Mouse (Mus musculus) stomach, postnatal 0 days (tissue): ENCODE data around the gene Wt1. TPM values are rescaled to one million over a fixed set of nuclear protein-coding genes. Genes with fewer than 3 reads are reported as not detected.

Experiments
- ATAC-seq: fragments of 200-750 bp; cut with Nextera tagmentation; 2 replicates; pipeline ENCODE4 v1.8.0; 2017; ENCODE audit not compliant: low FRiP score, low TSS enrichment
- DNase-seq: peaks from one replicate; pipeline ENCODE4 v3.0.0-alpha.2; 2016; ENCODE audit warnings: low spot score
- H3K27ac ChIP-seq: fragments of 300-500 bp; sonication (generic); replicated peaks from 2 replicates; pipeline ENCODE4 v1.5.1; 2014; ENCODE audit warnings: mild to moderate bottlenecking, control low read depth
- H3K27me3 ChIP-seq: fragments of 300-500 bp; sonication (generic); 2 replicates; pipeline ENCODE4 v1.6.1; 2014; ENCODE audit warnings: low read length; ENCODE audit not compliant: control insufficient read depth, insufficient read depth
- H3K36me3 ChIP-seq: fragments of 300-500 bp; sonication (generic); 2 replicates; pipeline ENCODE4 v1.6.1; 2014; ENCODE audit warnings: low read length, mixed read lengths; ENCODE audit not compliant: control insufficient read depth, insufficient read depth
- H3K4me1 ChIP-seq: fragments of 300-500 bp; sonication (generic); replicated peaks from 2 replicates; pipeline ENCODE4 v1.6.1; 2014; ENCODE audit warnings: antibody characterized with exemption; ENCODE audit not compliant: control insufficient read depth, insufficient read depth
- H3K4me2 ChIP-seq: fragments of 300-500 bp; sonication (generic); replicated peaks from 2 replicates; pipeline ENCODE4 v1.6.1; 2014; ENCODE audit warnings: low read depth, mild to moderate bottlenecking, control low read depth, moderate library complexity
- H3K4me3 ChIP-seq: fragments of 300-500 bp; sonication (generic); 2 replicates; pipeline ENCODE4 v1.5.1; 2014; ENCODE audit warnings: low read depth, low read length, control low read depth
- H3K9ac ChIP-seq: fragments of 300-500 bp; sonication (generic); 2 replicates; pipeline ENCODE4 v1.6.1; 2014; ENCODE audit warnings: mild to moderate bottlenecking, low read length, control low read depth, mixed read lengths
- H3K9me3 ChIP-seq: fragments of 300-500 bp; sonication (generic); 2 replicates; pipeline ENCODE4 v1.6.1; 2016; ENCODE audit warnings: low read length; ENCODE audit not compliant: control insufficient read depth
- CTCF ChIP-seq: IDR thresholded peaks from 2 replicates; pipeline ENCODE4 v1.5.1; 2016; ENCODE audit warnings: antibody characterized with exemption, low read depth, mild to moderate bottlenecking, moderate library complexity
- EP300 ChIP-seq: optimal IDR thresholded peaks from 2 replicates; pipeline ENCODE3; 2016; ENCODE audit warnings: antibody characterized with exemption
- WGBS: fragments of 180-500 bp; shearing (Covaris S2); extraction: QIAGEN DNeasy Blood & Tissue Kit; methylation state at CpG from one replicate; pipeline ENCODE4 v1.1.7; 2014; 5-methylcytosine and 5-hydroxymethylcytosine counted together
- polyA plus RNA-seq: library from polyadenylated mRNA; unstranded; fragments of >200 nt; fragmentation: Nextera tagmentation; extraction: Ambion mirVana; gene quantifications from 2 replicates; pipeline ENCODE4 v1.2.1, GENCODE M21; 2015

Gene Wt1
- polyA plus RNA-seq, 1 experiment from 2014 or later = 3.6 TPM

DNA sequence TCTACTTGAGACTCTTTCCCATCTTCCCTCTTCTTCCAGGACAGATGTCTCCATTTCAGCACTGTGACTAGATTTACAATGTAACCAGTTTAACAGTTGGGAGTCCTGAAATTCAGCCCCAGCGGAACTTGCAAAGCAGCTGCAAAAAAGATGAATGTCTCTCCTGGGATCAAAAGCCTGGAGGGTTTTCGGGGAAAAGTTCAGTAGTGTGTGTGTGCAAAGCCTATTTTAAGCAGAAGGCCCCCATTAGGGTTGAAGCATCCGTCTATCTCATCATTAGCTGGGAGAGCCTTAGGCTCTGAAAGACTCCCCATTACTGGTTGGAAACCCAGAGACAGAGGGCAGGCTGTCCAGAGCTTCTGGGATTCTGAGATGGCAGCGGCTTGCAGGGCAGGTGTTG lies 37.2 kb upstream of the Wt1 start:
- Histone ChIP-seq H3K9me3 (no peaks in the 10 kb centered on the region), H3K27ac (no peak overlapping the region), H3K9ac (no peak overlapping the region), H3K4me2 (no peak overlapping the region), H3K4me1 (no peaks in the 10 kb centered on the region), H3K27me3 (no peaks in the 10 kb centered on the region), H3K4me3 (no peak overlapping the region), H3K36me3 (no peaks in the 10 kb centered on the region)
- ATAC-seq (no peak), DNase-seq (no peak)
- 51% methylated on average over 4 of the region's 4 CpGs for WGBS
- no peak for TF ChIP-seq EP300
- no peak for TF ChIP-seq CTCF

DNA sequence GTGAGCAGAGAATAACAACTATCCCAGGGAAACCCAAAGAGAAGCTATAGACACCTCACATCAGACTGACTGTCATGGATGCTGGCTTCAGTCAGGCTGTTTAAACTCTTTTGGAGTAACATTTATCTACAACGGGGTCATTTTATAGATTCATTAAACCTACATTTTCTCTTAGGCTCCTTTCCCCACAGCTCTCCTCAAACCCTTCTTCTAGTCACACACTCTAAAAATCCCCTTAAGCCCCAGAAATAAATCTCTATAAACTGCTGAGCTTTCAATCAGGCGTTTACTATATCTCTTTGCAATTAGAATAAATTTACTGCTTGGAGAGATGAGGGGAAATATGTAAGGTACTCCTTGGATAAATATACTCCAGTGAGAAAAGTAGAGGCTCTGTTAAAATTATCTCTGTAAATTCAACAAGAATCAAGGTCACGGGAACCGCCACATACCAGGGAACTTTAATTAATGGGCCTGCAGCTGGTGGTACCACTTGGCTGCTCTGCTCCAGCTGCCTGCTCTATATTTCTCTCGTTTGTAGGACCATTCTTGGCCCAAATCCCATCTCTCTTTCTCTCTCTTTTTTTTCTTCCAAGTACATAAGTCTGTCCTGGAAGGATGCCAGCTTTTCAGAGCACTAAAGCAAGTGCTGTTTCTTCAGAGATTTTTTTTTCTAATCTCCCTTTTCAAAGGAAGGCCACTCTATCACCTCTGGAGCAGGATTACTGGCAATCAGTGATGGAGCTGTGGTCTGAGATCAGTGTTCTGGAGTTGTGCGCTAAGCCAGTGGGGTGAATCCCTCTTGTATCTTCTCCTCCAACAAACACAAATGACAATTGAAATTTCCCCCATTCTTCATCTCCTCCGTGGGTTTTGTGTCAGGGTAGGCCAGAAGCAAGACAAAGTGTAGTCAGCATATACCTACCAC lies 36.5 kb upstream of the Wt1 start:
- 17% methylated on average over 7 of the region's 7 CpGs for WGBS
- no peak for ATAC-seq

DNA sequence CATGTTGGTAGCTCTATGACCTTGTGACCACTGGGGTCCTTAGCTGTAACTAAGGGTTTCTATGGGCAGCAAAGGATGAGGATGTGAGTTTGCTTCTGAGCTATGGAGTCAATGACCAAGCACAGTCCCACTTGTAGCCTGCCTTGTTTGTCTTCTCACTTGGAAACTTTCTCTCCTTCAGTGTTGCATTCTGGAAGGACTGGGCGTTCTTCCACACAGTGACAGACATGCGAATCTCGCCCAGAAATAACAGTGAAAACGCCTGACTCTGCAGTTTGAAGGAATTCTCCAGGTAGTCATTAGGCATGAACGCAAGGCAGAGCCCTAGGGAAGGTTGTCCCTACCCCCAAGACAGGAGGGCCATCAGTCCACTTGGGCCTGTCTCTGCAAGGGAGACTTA lies 35.3 kb upstream of the Wt1 start:
- no peak overlapping the region for H3K4me3 ChIP-seq
- ATAC-seq (no peak), DNase-seq (no peak)
- WGBS = 66% methylated on average over 5 of the region's 5 CpGs
- H3K9me3 ChIP-seq = no peaks in the 10 kb centered on the region
- TF ChIP-seq CTCF (no peak), EP300 (no peak)
- no peak overlapping the region for H3K4me2 ChIP-seq
- no peak overlapping the region for H3K27ac ChIP-seq
- H3K4me1 ChIP-seq = no peaks in the 10 kb centered on the region
- H3K9ac ChIP-seq = no peak overlapping the region
- no peaks in the 10 kb centered on the region for H3K27me3 ChIP-seq
- H3K36me3 ChIP-seq = no peaks in the 10 kb centered on the region

More for the DNA sequence above, 36.5 kb upstream of the Wt1 start:
- no peak overlapping the region for H3K27ac ChIP-seq
- no peak overlapping the region for H3K9ac ChIP-seq
- no peak overlapping the region for H3K4me2 ChIP-seq
- no peaks in the 10 kb centered on the region for H3K9me3 ChIP-seq
- H3K4me1 ChIP-seq = no peaks in the 10 kb centered on the region
- H3K4me3 ChIP-seq = no peak overlapping the region
- no peaks in the 10 kb centered on the region for H3K36me3 ChIP-seq
- DNase-seq = no peak
- TF ChIP-seq CTCF (no peak), EP300 (no peak)
- H3K27me3 ChIP-seq = no peaks in the 10 kb centered on the region

DNA sequence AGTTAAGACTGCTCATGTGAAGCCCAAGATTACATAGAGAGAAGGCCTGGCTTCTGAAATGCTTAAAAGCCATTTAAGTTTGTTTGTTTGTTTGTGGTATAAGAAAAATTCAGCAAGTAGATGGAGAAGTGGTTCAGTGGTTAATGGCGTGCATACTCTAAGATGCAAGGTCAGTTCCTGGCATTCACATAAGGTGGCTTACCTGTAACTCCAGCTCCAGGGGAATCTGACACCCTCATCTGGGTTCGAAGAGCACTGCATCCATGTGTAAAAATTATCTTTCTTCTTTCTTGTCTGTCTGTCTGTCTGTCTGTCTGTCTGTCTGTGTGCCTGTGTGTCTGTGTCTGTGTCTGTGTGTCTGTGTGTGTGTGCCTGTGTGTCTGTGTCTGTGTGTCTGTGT lies 34.6 kb upstream of the Wt1 start, which contains the start of gene Gm11060:
Gm11060 (plus strand) TSS at position 301 of the 400 bp plus-strand sequence.
- ATAC-seq (no peak), DNase-seq (no peak)
- H3K9me3 ChIP-seq = no peaks in the 10 kb centered on the region
- no peaks in the 10 kb centered on the region for H3K4me1 ChIP-seq
- H3K27me3 ChIP-seq = no peaks in the 10 kb centered on the region
- no peak within 1 kb of the TSS for H3K4me3 ChIP-seq
- no peak within 1 kb of the TSS for H3K4me2 ChIP-seq
- WGBS = 89% methylated on average over 2 of the region's 2 CpGs
- H3K36me3 ChIP-seq = no peaks in the 10 kb centered on the region
- TF ChIP-seq EP300 (no peak), CTCF (no peak)
- no peak within 1 kb of the TSS for H3K27ac ChIP-seq
- no peak within 1 kb of the TSS for H3K9ac ChIP-seq

DNA sequence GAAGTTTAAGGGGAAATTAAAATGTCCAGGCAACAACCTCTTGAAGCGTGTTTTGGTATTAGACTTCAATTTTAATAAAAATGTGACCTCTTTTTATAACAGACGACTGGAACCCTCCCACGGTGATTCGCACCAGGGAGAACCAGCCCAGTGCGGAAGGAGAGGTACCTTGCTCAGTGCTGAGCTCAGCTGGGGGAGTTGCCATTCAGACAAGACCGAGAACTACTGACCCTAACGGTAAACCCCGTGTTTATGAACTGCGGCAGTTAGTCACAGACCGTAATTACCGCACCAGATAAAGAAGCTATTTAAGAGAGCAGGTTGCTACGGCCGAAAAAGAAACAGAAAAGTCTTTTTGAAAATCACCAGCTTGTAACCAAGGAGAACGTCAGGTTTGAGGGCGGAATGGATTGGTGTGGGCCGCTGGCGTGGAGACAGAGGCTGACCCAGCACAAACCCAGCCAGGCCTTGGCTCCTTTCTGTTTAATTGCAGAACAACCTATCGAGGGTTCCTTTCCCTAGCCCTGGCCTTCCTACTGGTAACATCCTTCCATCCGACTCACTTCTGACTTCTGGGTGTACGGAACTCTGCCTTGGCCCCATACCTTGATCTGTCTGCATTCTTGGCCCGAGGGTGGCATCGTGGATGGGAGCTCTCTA lies 28.9 kb upstream of the Wt1 start:
- Histone ChIP-seq H3K4me2 (no peak overlapping the region), H3K27ac (no peak overlapping the region), H3K9me3 (no peaks in the 10 kb centered on the region), H3K4me3 (no peak overlapping the region), H3K36me3 (no peaks in the 10 kb centered on the region), H3K4me1 (no peaks in the 10 kb centered on the region), H3K9ac (no peak overlapping the region), H3K27me3 (no peaks in the 10 kb centered on the region)
- ATAC-seq (no peak), DNase-seq (peak; percentile 19)
- TF ChIP-seq CTCF = no peak
- 88% methylated on average over 22 of the region's 22 CpGs for WGBS

DNA sequence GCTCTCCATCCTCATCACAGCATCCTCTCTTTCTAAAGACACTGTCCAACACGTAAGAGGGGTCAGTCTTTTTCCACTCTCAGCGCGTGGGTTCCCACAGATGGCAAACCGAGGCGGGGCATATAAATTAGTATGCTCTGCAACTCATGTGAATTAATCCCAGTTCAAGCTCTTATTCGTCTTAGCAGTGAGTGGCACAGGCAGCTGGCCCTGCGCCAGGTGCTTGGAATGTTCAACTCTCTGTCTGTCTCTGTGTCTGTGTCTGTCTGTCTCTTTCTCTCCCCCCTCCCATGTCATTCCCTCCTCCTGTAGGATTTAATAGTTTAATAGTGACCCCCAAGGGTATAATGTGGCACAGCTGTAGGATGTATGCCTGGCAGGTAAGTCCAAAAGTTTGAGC lies 26.9 kb upstream of the Wt1 start:
- no peak for DNase-seq
- no peak overlapping the region for H3K4me2 ChIP-seq
- no peaks in the 10 kb centered on the region for H3K9me3 ChIP-seq
- 61% methylated on average over 7 of the region's 7 CpGs for WGBS
- no peak for ATAC-seq
- TF ChIP-seq EP300 (no peak), CTCF (no peak)
- no peak overlapping the region for H3K4me3 ChIP-seq
- H3K27me3 ChIP-seq = no peaks in the 10 kb centered on the region
- H3K4me1 ChIP-seq = no peaks in the 10 kb centered on the region
- H3K9ac ChIP-seq = no peak overlapping the region
- H3K36me3 ChIP-seq = no peaks in the 10 kb centered on the region
- no peak overlapping the region for H3K27ac ChIP-seq
